In the genomic region with DNA sequence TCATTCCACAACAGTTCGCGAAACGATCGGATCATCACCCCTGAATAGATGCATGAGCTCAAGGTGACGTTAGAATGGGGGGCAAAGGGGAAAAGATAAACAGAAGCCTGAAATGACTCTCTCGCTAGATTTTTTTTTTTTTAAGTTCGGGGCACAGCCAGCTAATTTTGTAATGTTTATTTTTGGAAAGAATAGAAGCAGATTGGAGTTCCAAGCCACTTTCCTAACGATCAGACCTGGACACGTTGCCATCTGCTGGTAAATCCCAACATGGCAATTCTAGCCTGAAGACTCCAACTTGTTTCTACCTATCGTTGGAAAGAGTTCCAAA, we compare ENCODE assay signal across 8 mouse cellular contexts. TPM values are rescaled to one million over a fixed set of nuclear protein-coding genes. Genes with fewer than 3 reads are reported as not detected.
DNase-seq lines count a peak whose midpoint lies in the region; ATAC-seq and TF ChIP-seq lines count a peak whose summit lies in the region.

Gene Arhgef12, minus strand, starts transcription at position 53 of the 331 bp plus-strand sequence.

- ATAC-seq in forebrain, embryonic 16.5 days: no peak
- ATAC-seq in hindbrain, embryonic 11.5 days (ENCODE audit: low FRiP score): no peak
- no peak for ATAC-seq in lung, postnatal 0 days

- H3K27ac ChIP-seq in forebrain, embryonic 16.5 days (ENCODE audit: low read length): peak within 1 kb of the TSS; percentile 31; the same call in 1 of the 2 replicates
- H3K27ac ChIP-seq in hindbrain, embryonic 11.5 days (ENCODE audit: low read depth, low read length): peak within 1 kb of the TSS; percentile 88; the same call in 1 of the 2 replicates
- peak within 1 kb of the TSS; percentile 97 for H3K27ac ChIP-seq in lung, postnatal 0 days (ENCODE audit: low read length)

- H3K27me3 ChIP-seq in forebrain, embryonic 16.5 days (replicated peaks; ENCODE audit: control insufficient read depth, insufficient read depth, low read length): no peaks in the 10 kb centered on the region
- no peaks in the 10 kb centered on the region for H3K27me3 ChIP-seq in hindbrain, embryonic 11.5 days (ENCODE audit: control insufficient read depth, insufficient read depth, low read length)
- H3K27me3 ChIP-seq in lung, postnatal 0 days (replicated peaks; ENCODE audit: insufficient read depth, low read length): no peaks in the 10 kb centered on the region

- 22% methylated on average over 10 of the region's 10 CpGs for WGBS in forebrain, embryonic 16.5 days
- WGBS in hindbrain, embryonic 11.5 days: 51% methylated on average over 10 of the region's 10 CpGs
- WGBS in lung, postnatal 0 days: 14% methylated on average over 10 of the region's 10 CpGs

- peaks cover 14% of the 10 kb centered on the region; the same call in 1 of the 2 replicates for H3K36me3 ChIP-seq in forebrain, embryonic 16.5 days (ENCODE audit: control insufficient read depth, insufficient read depth)
- H3K36me3 ChIP-seq in hindbrain, embryonic 11.5 days (ENCODE audit: control insufficient read depth, insufficient read depth, low read length): no peaks in the 10 kb centered on the region
- no peaks in the 10 kb centered on the region for H3K36me3 ChIP-seq in lung, postnatal 0 days (ENCODE audit: insufficient read depth, low read length)

- H3K9ac ChIP-seq in forebrain, embryonic 16.5 days (replicated peaks; ENCODE audit: low read depth, low read length): peak within 1 kb of the TSS; percentile 91
- peak within 1 kb of the TSS; percentile 90 for H3K9ac ChIP-seq in hindbrain, embryonic 11.5 days (ENCODE audit: low read depth, low read length)
- H3K9ac ChIP-seq in lung, postnatal 0 days (replicated peaks; ENCODE audit: low read depth): peak within 1 kb of the TSS; percentile 87

- no peaks in the 10 kb centered on the region for H3K9me3 ChIP-seq in forebrain, embryonic 16.5 days (ENCODE audit: control insufficient read depth, low read length)
- no peaks in the 10 kb centered on the region for H3K9me3 ChIP-seq in hindbrain, embryonic 11.5 days (ENCODE audit: control insufficient read depth, low read length)
- H3K9me3 ChIP-seq in lung, postnatal 0 days (ENCODE audit: low read length): no peaks in the 10 kb centered on the region

- 0 out of 2 replicates have a peak, but pooled peaks have one; percentile 44 for TF ChIP-seq EP300 in lung, postnatal 0 days (IDR thresholded peaks at IDR 0.05)

- DNase-seq in ovary, adult 18-20 months (ENCODE audit: low spot score): peak; percentile 42
- no peak for DNase-seq in ovary, postnatal 36 days (ENCODE audit: low spot score)
- peak; percentile 72 to 80 for DNase-seq in cerebellum, adult 18-20 months
- peak; percentile 53 for DNase-seq in hindbrain, embryonic 11.5 days (ENCODE audit: low spot score)
- DNase-seq in layer of hippocampus, postnatal 14 days (ENCODE audit: low spot score in 2 of 2): peak; percentile 50 to 66
- DNase-seq in lung, postnatal 0 days (ENCODE audit: low spot score): peak; percentile 93
- peak; percentile 73 for DNase-seq in telencephalon, adult 2 months (ENCODE audit: low read depth, low spot score)

- H3K4me2 ChIP-seq in forebrain, embryonic 16.5 days (ENCODE audit: low read length): peak within 1 kb of the TSS; percentile 81
- H3K4me2 ChIP-seq in hindbrain, embryonic 11.5 days (replicated peaks; ENCODE audit: low read depth, low read length): peak within 1 kb of the TSS; percentile 88
- peak within 1 kb of the TSS; percentile 78 for H3K4me2 ChIP-seq in lung, postnatal 0 days (replicated peaks; ENCODE audit: low read depth, low read length)

- H3K4me3 ChIP-seq in forebrain, embryonic 16.5 days (replicated peaks; ENCODE audit: low read length): peak within 1 kb of the TSS; percentile 88
- H3K4me3 ChIP-seq in hindbrain, embryonic 11.5 days (ENCODE audit: low read depth, low read length): peak within 1 kb of the TSS; percentile 91
- H3K4me3 ChIP-seq in lung, postnatal 0 days (ENCODE audit: low read depth, low read length): peak within 1 kb of the TSS; percentile 95

- peaks cover 35% of the 10 kb centered on the region for H3K4me1 ChIP-seq in forebrain, embryonic 16.5 days (replicated peaks; ENCODE audit: control insufficient read depth, insufficient read depth, low read length)
- H3K4me1 ChIP-seq in hindbrain, embryonic 11.5 days (replicated peaks; ENCODE audit: control insufficient read depth, insufficient read depth, low read length): peaks cover 6% of the 10 kb centered on the region; the same call in 1 of the 2 replicates
- H3K4me1 ChIP-seq in lung, postnatal 0 days (ENCODE audit: insufficient read depth, low read depth, low read length): peaks cover 6% of the 10 kb centered on the region; the same call in 1 of the 2 replicates

- peak; percentile 77 for TF ChIP-seq CTCF in lung, postnatal 0 days (IDR thresholded peaks at IDR 0.05)

RNA-seq across cellular contexts. Expression of gene Arhgef12, which starts in this region (rescaled TPM):
- polyA plus RNA-seq in forebrain, embryonic 16.5 days (2015; fragmentation: Nextera tagmentation; extraction: Ambion mirVana): 15.8 and 20.5 TPM in 2 replicates
- 11.6 and 22.5 TPM in 2 replicates for polyA plus RNA-seq in hindbrain, embryonic 11.5 days (2014; fragmentation: Nextera tagmentation; extraction: Ambion mirVana)
- total RNA-seq in layer of hippocampus, postnatal 14 days (2021): 100 to 1,000 TPM; 151 to 163 TPM
- polyA plus RNA-seq in lung, postnatal 0 days (2015; fragmentation: Nextera tagmentation; extraction: Ambion mirVana): 13.9 and 17.2 TPM in 2 replicates

Comparison
In these comparisons a context has a peak if more than half of its experiments do, and no peak if none do; other contexts are left out.
1. H3K27ac ChIP-seq: peak in every context shown above with its lines; median percentile 97 in lung, postnatal 0 days; 88 in hindbrain, embryonic 11.5 days; 31 in forebrain, embryonic 16.5 days.